Mouse (Mus musculus) liver, embryonic 14.5 days (tissue): Measurements from ENCODE around the gene Rpa3. TPM values are rescaled to one million over a fixed set of nuclear protein-coding genes. Genes with fewer than 3 reads are reported as not detected.

Source experiments
- ATAC-seq: fragments of 200-750 bp; cut with Nextera tagmentation; 2 replicates; pipeline ENCODE4 v1.8.0; 2017; ENCODE audit warnings: moderate number of reproducible peaks, mild to moderate bottlenecking, moderate library complexity; ENCODE audit not compliant: insufficient read depth
- DNase-seq, 3 experiments: peaks; one replicate each; pipeline ENCODE4 v3.0.0-alpha.2; 2012 to 2013; ENCODE audit warnings: low read depth in 3 of 3, low spot score in 3 of 3
- H3K27ac ChIP-seq: fragments of 300-500 bp; sonication (generic); 2 replicates; pipeline ENCODE4 v1.5.1; 2014; ENCODE audit warnings: moderate library complexity, mild to moderate bottlenecking, control low read depth, inconsistent platforms
- H3K27me3 ChIP-seq: fragments of 300-500 bp; sonication (generic); 2 replicates; pipeline ENCODE4 v1.6.1; 2014; ENCODE audit warnings: mild to moderate bottlenecking, low read length, moderate library complexity; ENCODE audit not compliant: control insufficient read depth, insufficient read depth
- H3K36me3 ChIP-seq: fragments of 300-500 bp; sonication (generic); replicated peaks from 2 replicates; pipeline ENCODE4 v1.6.1; 2014; ENCODE audit warnings: low read depth; ENCODE audit not compliant: control insufficient read depth, insufficient read depth
- H3K4me1 ChIP-seq, 2 experiments: fragments of 200-500 bp in 1 of 2; fragments of 300-500 bp in 1 of 2; sonication (generic) in 1 of 2; replicated peaks; 2 replicates each; pipeline ENCODE4 v1.6.1; 2012 to 2014; ENCODE audit warnings: antibody characterized with exemption in 1 of 2, inconsistent platforms in 1 of 2, low read length in 1 of 2; ENCODE audit not compliant: control insufficient read depth in 2 of 2, insufficient read depth in 2 of 2
- H3K4me2 ChIP-seq: fragments of 300-500 bp; sonication (generic); 2 replicates; pipeline ENCODE4 v1.6.1; 2014; ENCODE audit warnings: low read depth, mild to moderate bottlenecking, control low read depth, moderate library complexity
- H3K4me3 ChIP-seq, 2 experiments: fragments of 200-500 bp in 1 of 2; fragments of 300-500 bp in 1 of 2; sonication (generic) in 1 of 2; 2 replicates each; pipeline ENCODE4 v1.5.1; 2012 to 2014; ENCODE audit warnings: low read depth in 2 of 2, low read length in 2 of 2, mild to moderate bottlenecking in 2 of 2, control low read depth in 1 of 2, inconsistent platforms in 1 of 2, moderate library complexity in 1 of 2; ENCODE audit not compliant: insufficient read depth in 1 of 2
- H3K9ac ChIP-seq: fragments of 300-500 bp; sonication (generic); replicated peaks from 2 replicates; pipeline ENCODE4 v1.6.1; 2014; ENCODE audit warnings: mild to moderate bottlenecking, control low read depth, moderate library complexity
- H3K9me3 ChIP-seq: fragments of 300-500 bp; sonication (generic); 2 replicates; pipeline ENCODE4 v1.6.1; 2016; ENCODE audit warnings: low read length, mixed read lengths; ENCODE audit not compliant: control insufficient read depth
- CTCF ChIP-seq: IDR thresholded peaks from 2 replicates; pipeline ENCODE4 v1.5.1; 2016; ENCODE audit warnings: antibody characterized with exemption, low read depth, control low read depth
- EP300 ChIP-seq: IDR thresholded peaks from 2 replicates; pipeline ENCODE4 v1.6.1; 2016; ENCODE audit warnings: antibody characterized with exemption, low read depth
- WGBS: fragments of 180-500 bp; shearing (Covaris S2); extraction: QIAGEN DNeasy Blood & Tissue Kit; methylation state at CpG from one replicate; pipeline ENCODE4 v1.1.7; 2014; ENCODE audit not compliant: insufficient replicate concordance; 5-methylcytosine and 5-hydroxymethylcytosine counted together
- polyA plus RNA-seq, 2 experiments: library from polyadenylated mRNA; depleted of rRNA in 1 of 2; stranded (reverse) in 1 of 2; unstranded in 1 of 2; fragments of >200 nt; fragmentation: Nextera tagmentation in 1 of 2; extraction: Ambion mirVana in 1 of 2; gene quantifications; 2 replicates each; pipeline versions ENCODE4 v1.2.1 to v1.2.3; 2012 to 2014

The Rpa3 gene
- polyA plus RNA-seq, 2 experiments, result 51.1 to 143 TPM

- H3K27ac ChIP-seq, result peak within 1 kb of the TSS; percentile 63
- H3K4me2 ChIP-seq, result peak within 1 kb of the TSS; percentile 82
- H3K27me3 ChIP-seq, result no peaks in the 10 kb centered on the region
- no peaks in the 10 kb centered on the region; the same call in 1 of the 2 replicates for H3K36me3 ChIP-seq
- H3K9me3 ChIP-seq, result no peaks in the 10 kb centered on the region
- peaks cover 8 to 10% of the 10 kb centered on the region in 2 experiments for H3K4me1 ChIP-seq
- WGBS, result under 1% methylated on average over 75 of the region's 90 CpGs
- no peak for TF ChIP-seq EP300
- TF ChIP-seq CTCF, result peak; percentile 55
- peak within 1 kb of the TSS; percentile 80 to 81 for H3K4me3 ChIP-seq
- H3K9ac ChIP-seq, result peak within 1 kb of the TSS; percentile 83
- ATAC-seq, result peak; percentile 97
- peak; percentile 71 to 83 (median 79) for DNase-seq
Measured at GRCm38 (mm10) chr6:8209047-8209865, 49.7 kb downstream of the Rpa3 start, which contains the start of gene Mios. Mios (plus strand) TSS chr6:8209222.

Other genes starting within 250 kb of the Rpa3 start
- 0.02 and 0.04 TPM in 2 replicates for gene Col28a1, start 66.6 kb downstream of the Rpa3 start, polyA plus RNA-seq (2012; rRNA removed)
- gene Col28a1, start 66.6 kb downstream of the Rpa3 start, polyA plus RNA-seq (2014; fragmentation: Nextera tagmentation; extraction: Ambion mirVana), result 0.09 TPM in 1 of 2 replicates, not detected in the other
- 3.6 and 5.1 TPM in 2 replicates for gene Mios, start 50.0 kb downstream of the Rpa3 start, polyA plus RNA-seq (2012; rRNA removed)
- 12.8 and 13.4 TPM in 2 replicates for gene Mios, start 50.0 kb downstream of the Rpa3 start, polyA plus RNA-seq (2014; fragmentation: Nextera tagmentation; extraction: Ambion mirVana)
- gene Umad1, start 115 bp upstream of the Rpa3 start, polyA plus RNA-seq (2012; rRNA removed), result 7.4 and 8.1 TPM in 2 replicates
- 14.7 and 15.3 TPM in 2 replicates for gene Umad1, start 115 bp upstream of the Rpa3 start, polyA plus RNA-seq (2014; fragmentation: Nextera tagmentation; extraction: Ambion mirVana)
- gene Gm45062, start 277 bp upstream of the Rpa3 start, polyA plus RNA-seq (2012; rRNA removed), result 1.9 and 2.1 TPM in 2 replicates
- 0.86 and 1.0 TPM in 2 replicates for gene Gm45062, start 277 bp upstream of the Rpa3 start, polyA plus RNA-seq (2014; fragmentation: Nextera tagmentation; extraction: Ambion mirVana)